Mouse (Mus musculus) megakaryocyte, embryonic 14.5 days (primary cell): ENCODE data around the gene Neurod2.

Source experiments
- FLI1 ChIP-seq: IDR thresholded peaks from 2 replicates; pipeline ENCODE4 v1.6.1; 2012; ENCODE audit warnings: low read length, inconsistent platforms, mixed read lengths
- GATA1 ChIP-seq: IDR thresholded peaks from 3 replicates; pipeline ENCODE4 v1.6.1; 2012; ENCODE audit warnings: mixed read lengths, low read length, inconsistent platforms, borderline replicate concordance

DNA sequence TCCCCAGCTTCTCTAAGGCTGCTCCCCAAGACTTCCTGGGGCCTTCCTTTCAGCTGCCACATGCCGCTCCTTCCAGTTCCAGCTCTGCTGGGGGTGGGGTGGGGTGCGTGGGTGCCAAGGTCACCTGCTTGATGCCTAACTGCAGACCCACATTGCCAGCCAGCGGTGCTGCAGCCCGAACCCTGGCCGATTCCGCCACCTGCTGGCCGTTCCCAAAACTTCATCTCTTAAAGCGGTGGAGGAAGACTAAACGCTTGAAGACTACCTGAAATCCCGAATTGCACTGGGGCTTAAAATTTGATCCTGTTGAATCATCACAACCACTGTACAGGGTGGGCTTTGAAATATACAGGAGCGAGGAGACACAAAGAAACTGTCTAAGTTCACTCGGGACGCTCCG is 15.8 kb upstream of the Neurod2 start:
- TF ChIP-seq GATA1 (no peak), FLI1 (no peak)
